Mouse (Mus musculus) MEL (cell line): Measurements from ENCODE around the gene P2ry6. TPM values are rescaled to one million over a fixed set of nuclear protein-coding genes. Genes with fewer than 3 reads are reported as not detected.

Experiments
- DNase-seq: peaks from one replicate; pipeline ENCODE4 v3.0.0; 2011; ENCODE audit warnings: low read depth, low spot score
- H3K27ac ChIP-seq: 2 replicates; pipeline ENCODE4 v1.5.1; 2012; ENCODE audit warnings: low read depth, mild to moderate bottlenecking, control low read depth, low read length, moderate library complexity; ENCODE audit not compliant: control insufficient read depth
- H3K27me3 ChIP-seq, 2 experiments: fragments of 150-350 bp in 1 of 2; sonication (generic) in 1 of 2; 2 replicates each; pipeline ENCODE4 v1.6.1; 2012; ENCODE audit warnings: low read length in 2 of 2, mild to moderate bottlenecking in 2 of 2, improper control_type of control experiment in 1 of 2, moderate library complexity in 1 of 2; ENCODE audit not compliant: insufficient read depth in 2 of 2, control insufficient read depth in 1 of 2
- H3K36me3 ChIP-seq, 2 experiments: 2 replicates each; pipeline ENCODE4 v1.6.1; 2012 to 2014; ENCODE audit warnings: low read length in 2 of 2, improper control_type of control experiment in 1 of 2, inconsistent platforms in 1 of 2, mild to moderate bottlenecking in 1 of 2; ENCODE audit not compliant: insufficient read depth in 2 of 2, control insufficient read depth in 1 of 2
- H3K4me1 ChIP-seq, 2 experiments: fragments of 150-350 bp in 1 of 2; sonication (generic) in 1 of 2; 2 replicates each; pipeline ENCODE4 v1.6.1; 2012; ENCODE audit warnings: low read length in 2 of 2, improper control_type of control experiment in 1 of 2, mild to moderate bottlenecking in 1 of 2; ENCODE audit not compliant: insufficient read depth in 2 of 2, control insufficient read depth in 1 of 2
- H3K4me3 ChIP-seq, 2 experiments: fragments of 150-350 bp in 1 of 2; sonication (generic) in 1 of 2; 2 replicates each; pipeline ENCODE4 v1.5.1; 2012; ENCODE audit warnings: low read depth in 2 of 2, low read length in 2 of 2, mild to moderate bottlenecking in 2 of 2, moderate library complexity in 2 of 2, control low read depth in 1 of 2, improper control_type of control experiment in 1 of 2; ENCODE audit not compliant: control insufficient read depth in 1 of 2, insufficient read depth in 1 of 2
- H3K79me2 ChIP-seq: 2 replicates; pipeline ENCODE4 v1.6.1; 2012; ENCODE audit warnings: mild to moderate bottlenecking, low read length, moderate library complexity; ENCODE audit not compliant: control insufficient read depth, poor library complexity, insufficient read depth
- H3K9ac ChIP-seq: 2 replicates; pipeline ENCODE4 v1.6.1; 2012; ENCODE audit warnings: low read depth, mild to moderate bottlenecking, control low read depth, low read length, moderate library complexity; ENCODE audit not compliant: control insufficient read depth, poor library complexity, severe bottlenecking
- H3K9me3 ChIP-seq: fragments of 150-350 bp; sonication (generic); replicated peaks from 2 replicates; pipeline ENCODE4 v1.6.1; 2012; ENCODE audit warnings: mild to moderate bottlenecking, low read length, improper control_type of control experiment, moderate library complexity; ENCODE audit not compliant: insufficient read depth
- BHLHE40 ChIP-seq: IDR thresholded peaks from 2 replicates; pipeline ENCODE4 v1.6.1; 2012; ENCODE audit warnings: low read depth, mild to moderate bottlenecking, inconsistent platforms, low read length, improper control_type of control experiment, borderline replicate concordance
- CHD1 ChIP-seq: IDR thresholded peaks from 2 replicates; pipeline ENCODE4 v1.6.1; 2012; ENCODE audit warnings: low read depth, mild to moderate bottlenecking, inconsistent platforms, low read length, improper control_type of control experiment
- CTCF ChIP-seq, 3 experiments: IDR thresholded peaks in 2 of 3; conservative IDR thresholded peaks in 1 of 3; 2 replicates each; pipeline ENCODE4 v1.5.1; 2011 to 2012; ENCODE audit warnings: low read length in 3 of 3, low read depth in 2 of 3, mild to moderate bottlenecking in 2 of 3, improper control_type of control experiment in 1 of 3, inconsistent platforms in 1 of 3, mixed read lengths in 1 of 3, moderate library complexity in 1 of 3; ENCODE audit not compliant: control insufficient read depth in 1 of 3, insufficient read depth in 1 of 3, poor library complexity in 1 of 3, severe bottlenecking in 1 of 3
- E2F4 ChIP-seq: IDR thresholded peaks from 2 replicates; pipeline ENCODE4 v1.6.1; 2011; ENCODE audit warnings: low read depth, low read length, improper control_type of control experiment, borderline replicate concordance
- ELF1 ChIP-seq: IDR thresholded peaks from 2 replicates; pipeline ENCODE4 v1.6.1; 2014; ENCODE audit warnings: low read depth, mild to moderate bottlenecking, inconsistent platforms, low read length, improper control_type of control experiment, moderate library complexity
- ETS1 ChIP-seq: IDR thresholded peaks from 2 replicates; pipeline ENCODE4 v1.6.1; 2012; ENCODE audit warnings: low read depth, mild to moderate bottlenecking, inconsistent platforms, low read length, improper control_type of control experiment, moderate library complexity
- GABPA ChIP-seq: IDR thresholded peaks from 2 replicates; pipeline ENCODE4 v1.6.1; 2012; ENCODE audit warnings: low read depth, mild to moderate bottlenecking, inconsistent platforms, low read length, improper control_type of control experiment, moderate library complexity
- GATA1 ChIP-seq: IDR thresholded peaks from 2 replicates; pipeline ENCODE4 v1.6.1; 2011; ENCODE audit warnings: low read depth, low read length, improper control_type of control experiment
- HCFC1 ChIP-seq: IDR thresholded peaks from 2 replicates; pipeline ENCODE4 v1.6.1; 2012; ENCODE audit warnings: low read depth, mild to moderate bottlenecking, inconsistent platforms, low read length, improper control_type of control experiment, moderate library complexity
- JUND ChIP-seq: IDR thresholded peaks from 2 replicates; pipeline ENCODE4 v1.6.1; 2011; ENCODE audit warnings: low read depth, mild to moderate bottlenecking, improper control_type of control experiment, low read length
- KAT2A ChIP-seq: conservative IDR thresholded peaks from 2 replicates; pipeline ENCODE4 v1.6.1; 2012; ENCODE audit warnings: low read depth, low read length, improper control_type of control experiment, inconsistent platforms
- MAFK ChIP-seq: IDR thresholded peaks from 2 replicates; pipeline ENCODE4 v1.6.1; 2011; ENCODE audit warnings: low read depth, mild to moderate bottlenecking, low read length, improper control_type of control experiment, borderline replicate concordance
- MAX ChIP-seq: IDR thresholded peaks from 2 replicates; pipeline ENCODE4 v1.6.1; 2011; ENCODE audit warnings: low read length, improper control_type of control experiment
- MAZ ChIP-seq: IDR thresholded peaks from 2 replicates; pipeline ENCODE4 v1.6.1; 2012; ENCODE audit warnings: low read depth, mild to moderate bottlenecking, inconsistent platforms, low read length, improper control_type of control experiment
- MEF2A ChIP-seq: IDR thresholded peaks from 2 replicates; pipeline ENCODE4 v1.6.1; 2014; ENCODE audit warnings: low read depth, mild to moderate bottlenecking, inconsistent platforms, low read length, improper control_type of control experiment; ENCODE audit not compliant: poor library complexity, insufficient replicate concordance, severe bottlenecking; ENCODE audit errors: extremely low read depth
- NELFE ChIP-seq: IDR thresholded peaks from 2 replicates; pipeline ENCODE4 v1.6.1; 2011; ENCODE audit warnings: low read depth, low read length, improper control_type of control experiment
- POLR2AphosphoS2 ChIP-seq: IDR thresholded peaks from 2 replicates; pipeline ENCODE4 v1.6.1; 2011; ENCODE audit warnings: low read length, improper control_type of control experiment
- RAD21 ChIP-seq: IDR thresholded peaks from 2 replicates; pipeline ENCODE4 v1.6.1; 2011; ENCODE audit warnings: mild to moderate bottlenecking, low read depth, low read length, improper control_type of control experiment
- RCOR1 ChIP-seq: IDR thresholded peaks from 2 replicates; pipeline ENCODE4 v1.6.1; 2012; ENCODE audit warnings: low read depth, mild to moderate bottlenecking, inconsistent platforms, low read length, improper control_type of control experiment
- SIN3A ChIP-seq: IDR thresholded peaks from 2 replicates; pipeline ENCODE4 v1.6.1; 2012; ENCODE audit warnings: low read length, improper control_type of control experiment, inconsistent platforms
- SMC3 ChIP-seq: IDR thresholded peaks from 2 replicates; pipeline ENCODE4 v1.6.1; 2011; ENCODE audit warnings: low read depth, low read length, improper control_type of control experiment
- TAL1 ChIP-seq: IDR thresholded peaks from 2 replicates; pipeline ENCODE4 v1.6.1; 2012; ENCODE audit warnings: mild to moderate bottlenecking, inconsistent platforms, low read length, moderate library complexity, mixed read lengths
- UBTF ChIP-seq: IDR thresholded peaks from 2 replicates; pipeline ENCODE4 v1.6.1; 2012; ENCODE audit warnings: low read depth, mild to moderate bottlenecking, inconsistent platforms, low read length, improper control_type of control experiment, moderate library complexity, borderline replicate concordance; ENCODE audit not compliant: insufficient read depth
- USF2 ChIP-seq, 2 experiments: IDR thresholded peaks; 2 replicates each; pipeline ENCODE4 v1.6.1; 2011 to 2012; ENCODE audit warnings: improper control_type of control experiment in 2 of 2, low read length in 2 of 2, borderline replicate concordance in 1 of 2, inconsistent platforms in 1 of 2, low read depth in 1 of 2, mild to moderate bottlenecking in 1 of 2; ENCODE audit not compliant: insufficient read depth in 1 of 2
- ZKSCAN1 ChIP-seq: IDR thresholded peaks from 2 replicates; pipeline ENCODE4 v1.6.1; 2012; ENCODE audit warnings: low read depth, mild to moderate bottlenecking, inconsistent platforms, low read length, improper control_type of control experiment, moderate library complexity
- ZMIZ1 ChIP-seq: IDR thresholded peaks from 2 replicates; pipeline ENCODE4 v1.6.1; 2012; ENCODE audit warnings: low read depth, mild to moderate bottlenecking, inconsistent platforms, low read length, improper control_type of control experiment, moderate library complexity
- ZNF384 ChIP-seq: IDR thresholded peaks from 2 replicates; pipeline ENCODE4 v1.6.1; 2012; ENCODE audit warnings: low read depth, mild to moderate bottlenecking, inconsistent platforms, low read length, improper control_type of control experiment
- polyA plus RNA-seq, 2 experiments: library from polyadenylated mRNA; stranded (reverse) in 1 of 2; unstranded in 1 of 2; fragments of >175 nt in 1 of 2; fragments of >200 nt in 1 of 2; gene quantifications; 2 replicates each; pipeline versions ENCODE4 v1.2.1 to v1.2.4; 2012; ENCODE audit warnings: low replicate concordance in 2 of 2, low read depth in 1 of 2; ENCODE audit not compliant: insufficient read length in 2 of 2, insufficient read depth in 1 of 2, missing spikeins in 1 of 2
- total RNA-seq: library from RNA; depleted of rRNA; stranded (reverse); fragments of 300-350 nt; gene quantifications from 2 replicates; pipeline ENCODE4 v1.2.3, GENCODE M21; 2012

Gene P2ry6
- total and polyA plus RNA-seq, 3 experiments, result not detected

- Histone ChIP-seq H3K9me3 (no peaks in the 10 kb centered on the region), H3K4me1 (no peaks in the 10 kb centered on the region), H3K79me2 (no peaks in the 10 kb centered on the region)
- TF ChIP-seq MAFK (no peak), JUND (no peak), MAX (no peak), HCFC1 (no peak), CTCF (IDR thresholded peaks at IDR 0.05 in 2 of 3, conservative IDR thresholded peaks at IDR 0.05 in 1 of 3; ENCODE audit: control insufficient read depth in 1 of 3, insufficient read depth in 1 of 3, low read depth in 2 of 3, low read length in 3 of 3, poor library complexity in 1 of 3, severe bottlenecking in 1 of 3) (peak; percentile 57 to 79 (median 71)), SIN3A (no peak), GATA1 (no peak), CHD1 (no peak), SMC3 (peak; percentile 36), USF2 (IDR thresholded peaks at IDR 0.05; ENCODE audit: borderline replicate concordance in 1 of 2, insufficient read depth in 1 of 2, low read depth in 1 of 2, low read length in 2 of 2) (no peak), UBTF (no peak), RAD21 (peak; percentile 11), MAZ (no peak), RCOR1 (no peak), BHLHE40 (no peak), E2F4 (no peak), KAT2A (no peak), ELF1 (no peak), NELFE (no peak), ETS1 (no peak), ZKSCAN1 (no peak), GABPA (no peak)
- TF ChIP-seq, all 39 proteins: peak for 3
- H3K27ac ChIP-seq, result no peak overlapping the region
- H3K36me3 ChIP-seq, result no peaks in the 10 kb centered on the region
- peaks cover 0 to 3% of the 10 kb centered on the region in 2 experiments; a peak in 2 of 4 replicates for H3K27me3 ChIP-seq
- DNase-seq, result peak; percentile 32
- H3K4me3 ChIP-seq, result no peak overlapping the region
- H3K9ac ChIP-seq, result no peak overlapping the region
Measured at GRCm38 (mm10) chr7:100965079-100965478, 9.4 kb downstream of the P2ry6 start.

- H3K27me3 ChIP-seq, result peaks cover 0 to 3% of the 10 kb centered on the region in 2 experiments; a peak in 2 of 4 replicates
Measured at GRCm38 (mm10) chr7:100964242-100964641, 10.2 kb downstream of the P2ry6 start.

More at GRCm38 (mm10) chr7:100964242-100964641, 10.2 kb downstream of the P2ry6 start:
- DNase-seq, result no peak
- H3K9ac ChIP-seq, result no peak overlapping the region
- no peak overlapping the region for H3K4me3 ChIP-seq
- no peaks in the 10 kb centered on the region for H3K9me3 ChIP-seq
- H3K36me3 ChIP-seq, result no peaks in the 10 kb centered on the region
- no peaks in the 10 kb centered on the region for H3K79me2 ChIP-seq
- H3K27ac ChIP-seq, result no peak overlapping the region
- TF ChIP-seq JUND (no peak), ZMIZ1 (no peak), BHLHE40 (no peak), TAL1 (no peak), NELFE (no peak), CTCF (IDR thresholded peaks at IDR 0.05 in 2 of 3, conservative IDR thresholded peaks at IDR 0.05 in 1 of 3; ENCODE audit: control insufficient read depth in 1 of 3, insufficient read depth in 1 of 3, low read depth in 2 of 3, low read length in 3 of 3, poor library complexity in 1 of 3, severe bottlenecking in 1 of 3) (no peak), SMC3 (no peak), ZNF384 (no peak), USF2 (IDR thresholded peaks at IDR 0.05; ENCODE audit: borderline replicate concordance in 1 of 2, insufficient read depth in 1 of 2, low read depth in 1 of 2, low read length in 2 of 2) (no peak), UBTF (no peak), MAX (no peak), MEF2A (no peak), SIN3A (no peak), GATA1 (no peak), POLR2AphosphoS2 (no peak)
- H3K4me1 ChIP-seq, result no peaks in the 10 kb centered on the region
